Mouse (Mus musculus) monocyte, adult 5-6 weeks (primary cell): ENCODE measurements around the gene Lpp. TPM values are rescaled to one million over a fixed set of nuclear protein-coding genes. Genes with fewer than 3 reads are reported as not detected.

Experiments used
- ATAC-seq: fragments of 153-309, 156-312 bp; replicated peaks from 2 replicates; pipeline ENCODE4 v1.8.0; 2017; ENCODE audit warnings: mild to moderate bottlenecking; ENCODE audit not compliant: low TSS enrichment, insufficient number of reproducible peaks, severe bottlenecking, poor library complexity, low FRiP score
- total RNA-seq: library from RNA; stranded (forward); fragments of 200-1000, 200-491, 200-594 nt; gene quantifications from 3 replicates; pipeline ENCODE4 v1.2.3, GENCODE M21; 2017

The Lpp gene
- total RNA-seq, 1 experiment from 2014 or later, result 8.9 TPM

DNA sequence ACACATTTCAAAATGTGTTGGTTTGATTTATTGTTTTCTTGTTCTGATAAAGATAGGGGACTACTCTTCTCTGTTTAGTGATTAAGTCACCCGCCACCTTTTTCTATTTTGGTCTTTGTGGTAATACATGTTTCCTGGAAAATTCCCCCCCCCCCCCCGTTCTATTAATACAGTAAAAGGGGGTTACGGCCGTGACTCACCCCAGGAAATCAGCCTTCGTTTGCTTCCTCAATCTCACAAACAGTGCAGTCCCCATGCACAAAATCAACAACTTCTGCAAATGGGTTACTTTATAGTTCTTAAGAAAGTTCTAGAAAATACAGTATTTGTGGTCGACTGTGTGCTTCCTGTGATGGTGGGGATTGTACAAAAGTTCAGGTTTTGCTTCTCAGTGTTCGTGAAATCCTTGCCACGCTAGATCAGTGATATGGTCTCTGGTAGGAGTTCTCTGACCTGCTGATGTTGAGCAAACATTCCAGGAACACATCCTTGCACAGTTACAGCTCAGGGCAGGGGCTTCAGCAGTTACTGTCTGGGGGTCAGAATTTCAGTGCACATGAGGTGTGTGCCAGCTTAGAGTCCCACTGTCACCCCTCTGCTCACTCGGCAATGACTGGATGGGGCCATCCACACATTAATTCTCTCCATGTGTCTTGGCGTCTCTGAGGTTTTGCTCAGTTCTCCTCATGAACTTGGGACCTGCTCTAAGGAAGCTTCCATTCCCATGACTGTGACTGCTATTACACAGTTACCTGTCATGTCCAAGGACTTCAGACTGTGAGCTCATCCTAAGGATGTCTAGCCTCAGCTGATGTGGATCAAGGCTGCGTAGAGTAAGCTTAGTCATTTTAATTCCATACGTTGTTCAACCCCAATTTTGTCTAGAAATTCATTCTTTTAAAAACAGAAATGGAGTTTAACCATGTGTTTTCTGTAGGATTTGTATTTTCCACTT, 236.2 kb downstream of the Lpp start:
- ATAC-seq, result peak; percentile 66

DNA sequence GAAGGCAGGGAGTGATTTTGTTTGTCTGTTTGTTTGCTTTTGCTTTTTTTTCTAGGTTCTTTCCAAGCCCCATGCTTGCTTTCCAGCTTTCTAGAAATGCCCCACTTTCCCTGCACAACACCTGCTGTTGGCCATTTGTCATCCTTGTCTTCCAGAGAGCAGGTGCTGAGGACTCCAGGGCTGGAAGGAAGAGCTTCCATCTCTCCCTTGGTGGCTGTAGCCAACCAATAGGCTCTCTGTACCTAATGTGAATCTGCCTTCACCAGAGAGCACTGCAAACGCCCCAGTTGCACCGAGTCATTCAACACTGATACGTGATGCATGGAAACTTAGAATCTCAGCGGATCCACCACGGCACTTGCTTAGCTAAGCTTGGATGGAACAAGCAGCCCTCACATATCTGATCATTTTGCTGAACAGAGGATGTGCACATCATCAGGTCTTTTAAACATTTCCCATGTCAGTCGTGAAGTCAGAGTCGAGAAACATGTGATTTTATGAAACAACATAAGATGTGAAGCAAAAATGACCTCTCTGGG, 242.1 kb downstream of the Lpp start:
- no peak for ATAC-seq

DNA sequence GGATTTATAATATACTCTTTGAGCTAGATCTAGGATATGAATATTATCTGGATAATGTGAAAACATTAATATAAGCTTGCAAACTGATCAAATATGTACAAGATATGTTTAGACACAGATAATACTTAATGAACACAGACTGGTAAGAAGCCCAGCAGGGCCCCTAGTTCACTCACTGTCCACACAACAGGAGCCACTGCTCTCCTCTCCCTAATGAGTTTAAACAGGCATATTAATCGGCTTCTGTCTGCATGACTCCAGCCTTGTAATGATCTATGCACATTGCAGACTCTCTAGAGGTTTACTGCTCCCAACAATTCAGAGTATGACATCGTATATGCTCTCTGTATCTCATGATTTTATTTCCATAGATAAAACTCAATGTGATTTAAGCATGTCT, 243.6 kb downstream of the Lpp start:
- ATAC-seq, result no peak

DNA sequence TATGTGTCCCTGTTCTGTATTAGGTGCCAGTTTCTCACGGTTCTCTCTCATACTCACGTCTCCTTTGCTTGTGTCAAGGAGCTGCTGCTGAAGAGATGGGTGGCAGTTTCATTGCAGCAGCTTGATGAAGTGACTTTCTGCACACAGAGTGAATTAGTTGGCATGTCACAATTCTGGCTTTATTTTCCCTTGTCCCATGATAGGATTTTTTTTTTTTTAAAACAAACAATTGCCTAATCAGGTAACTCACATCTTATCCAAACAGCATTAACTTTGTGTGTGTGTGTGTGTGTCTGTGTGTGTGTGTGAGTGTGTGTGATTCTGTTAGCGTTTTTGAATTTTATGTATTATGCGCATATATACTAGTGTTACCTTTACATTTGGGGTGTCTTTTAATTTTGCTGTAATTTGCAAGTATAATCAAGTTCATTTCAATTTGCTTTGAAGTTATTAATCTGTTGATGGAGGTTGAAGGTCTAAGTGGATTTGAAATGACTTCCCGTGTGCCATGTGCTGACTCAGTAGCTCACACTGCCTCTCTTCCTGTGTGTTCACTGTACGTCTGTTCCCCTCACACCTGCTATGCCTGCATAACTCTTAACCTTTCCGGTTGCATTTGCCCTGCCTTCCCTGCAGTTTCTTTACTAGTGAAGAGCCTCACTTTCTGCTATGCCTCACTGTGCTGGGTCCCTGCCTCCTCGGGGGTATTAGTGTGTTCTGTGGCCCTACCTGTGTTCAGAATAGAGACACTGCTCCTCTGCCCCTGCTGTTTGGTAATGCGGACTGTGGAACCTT, 247.9 kb downstream of the Lpp start:
- no peak for ATAC-seq

DNA sequence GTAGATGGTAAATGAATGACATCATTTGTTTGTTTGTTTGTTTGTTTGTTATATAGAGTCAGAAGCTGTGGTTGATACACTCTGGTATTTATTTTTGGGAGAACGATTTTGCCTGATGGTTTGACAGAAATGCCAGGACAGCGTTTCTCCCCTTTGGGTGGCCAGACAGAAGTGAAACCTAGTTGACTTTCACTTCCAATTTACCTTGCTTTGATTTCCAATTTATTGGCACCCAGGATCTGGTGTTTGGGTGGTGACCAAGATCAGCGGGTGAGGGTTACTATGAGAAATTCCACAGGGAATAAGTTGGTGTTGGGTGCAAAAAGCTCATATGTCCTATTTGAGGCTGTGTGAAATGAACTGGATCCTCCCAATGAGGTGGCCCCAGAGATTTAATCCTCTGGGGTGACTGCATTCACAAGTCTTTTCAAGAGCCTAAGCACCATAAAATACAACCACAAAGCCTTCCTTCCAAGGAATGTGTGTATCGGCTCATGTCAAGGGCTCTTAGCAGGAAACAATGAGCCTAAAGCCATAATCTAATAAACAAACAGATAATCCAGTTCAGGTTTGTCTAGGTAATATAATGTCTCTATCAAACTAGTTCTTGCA, 249.8 kb downstream of the Lpp start:
- ATAC-seq, result no peak

DNA sequence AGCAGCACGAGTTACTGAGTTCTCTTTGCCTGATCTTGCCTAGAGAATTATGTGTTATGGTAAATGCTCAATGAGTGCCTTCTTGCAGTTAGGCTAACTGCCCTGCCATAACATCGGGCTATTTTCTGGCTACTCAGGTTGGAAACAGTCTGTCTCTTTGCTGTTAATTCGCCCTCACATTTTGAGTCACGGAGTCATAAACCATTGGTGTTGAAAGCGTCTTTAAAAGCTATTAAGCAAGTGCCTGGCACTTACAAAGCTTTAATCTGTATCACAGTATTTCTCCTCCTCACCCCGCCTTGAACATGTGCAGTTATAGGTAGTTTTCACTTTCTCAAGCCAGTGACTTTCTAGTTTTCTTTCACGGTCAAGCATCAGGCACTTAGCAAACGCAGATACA, 250.8 kb downstream of the Lpp start:
- ATAC-seq, result no peak

DNA sequence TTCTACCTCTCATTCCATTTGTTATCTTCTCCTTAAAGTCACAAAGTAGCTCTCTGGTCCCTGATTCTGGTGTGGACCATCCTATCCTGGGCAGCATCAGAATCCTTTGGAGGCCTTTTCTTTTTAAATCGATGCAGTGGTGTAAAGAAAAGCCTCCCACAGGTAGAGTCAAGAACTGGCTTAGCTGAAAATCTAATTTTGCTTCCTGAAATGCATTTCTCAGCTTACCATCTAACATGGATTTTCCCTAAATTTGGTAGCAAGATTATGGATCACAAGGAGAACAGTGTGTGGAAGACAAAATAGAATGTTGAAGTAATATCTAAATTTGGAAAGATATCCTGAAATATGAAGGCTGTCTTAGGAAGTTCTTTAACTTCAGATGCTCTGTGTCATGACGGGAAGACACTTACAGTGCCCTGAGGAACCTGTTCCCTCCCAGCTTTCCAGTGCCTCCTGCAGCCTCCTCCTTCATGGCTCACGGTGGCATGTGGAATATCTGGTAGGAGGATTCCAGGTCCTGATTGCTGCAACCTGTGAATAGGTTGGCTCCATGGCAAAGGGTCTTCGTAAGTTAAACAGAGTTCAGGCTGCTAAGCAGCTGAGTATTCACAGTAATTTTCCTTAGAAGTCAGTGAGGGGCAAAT, 251.6 kb downstream of the Lpp start:
- no peak for ATAC-seq

DNA sequence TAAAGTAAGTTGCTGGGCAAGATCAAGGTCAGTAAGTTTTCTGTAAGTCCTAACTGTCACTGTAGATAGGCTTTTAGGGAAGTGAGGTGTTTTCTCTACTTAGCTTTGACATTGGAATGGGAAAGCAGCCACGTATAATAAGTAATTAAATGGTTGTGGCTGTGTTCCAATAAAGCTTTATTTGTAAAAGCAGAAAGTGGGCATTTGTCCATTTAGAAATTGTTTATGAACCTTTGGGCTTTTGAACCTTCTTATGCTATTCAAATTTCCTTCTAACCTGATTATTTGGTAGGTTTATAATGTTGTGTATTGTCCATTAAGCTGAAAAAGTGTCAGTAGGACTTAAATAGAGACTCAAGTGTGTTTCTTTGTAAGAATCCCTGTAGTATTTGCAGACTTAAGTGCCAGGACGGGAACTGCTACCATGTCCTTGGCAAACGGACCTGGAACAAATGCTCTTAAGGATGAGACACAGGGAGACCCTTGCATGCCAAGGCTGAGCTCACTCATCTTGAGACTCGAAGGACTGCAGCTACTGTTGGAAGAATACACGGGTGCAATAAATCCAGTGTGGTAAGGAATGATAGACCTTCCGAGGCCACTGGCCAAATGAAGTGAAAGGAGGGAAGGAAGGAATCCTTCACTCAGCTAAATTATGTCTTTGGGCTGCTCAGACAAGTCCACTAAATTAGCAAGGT, 252.7 kb downstream of the Lpp start:
- ATAC-seq, result no peak

DNA sequence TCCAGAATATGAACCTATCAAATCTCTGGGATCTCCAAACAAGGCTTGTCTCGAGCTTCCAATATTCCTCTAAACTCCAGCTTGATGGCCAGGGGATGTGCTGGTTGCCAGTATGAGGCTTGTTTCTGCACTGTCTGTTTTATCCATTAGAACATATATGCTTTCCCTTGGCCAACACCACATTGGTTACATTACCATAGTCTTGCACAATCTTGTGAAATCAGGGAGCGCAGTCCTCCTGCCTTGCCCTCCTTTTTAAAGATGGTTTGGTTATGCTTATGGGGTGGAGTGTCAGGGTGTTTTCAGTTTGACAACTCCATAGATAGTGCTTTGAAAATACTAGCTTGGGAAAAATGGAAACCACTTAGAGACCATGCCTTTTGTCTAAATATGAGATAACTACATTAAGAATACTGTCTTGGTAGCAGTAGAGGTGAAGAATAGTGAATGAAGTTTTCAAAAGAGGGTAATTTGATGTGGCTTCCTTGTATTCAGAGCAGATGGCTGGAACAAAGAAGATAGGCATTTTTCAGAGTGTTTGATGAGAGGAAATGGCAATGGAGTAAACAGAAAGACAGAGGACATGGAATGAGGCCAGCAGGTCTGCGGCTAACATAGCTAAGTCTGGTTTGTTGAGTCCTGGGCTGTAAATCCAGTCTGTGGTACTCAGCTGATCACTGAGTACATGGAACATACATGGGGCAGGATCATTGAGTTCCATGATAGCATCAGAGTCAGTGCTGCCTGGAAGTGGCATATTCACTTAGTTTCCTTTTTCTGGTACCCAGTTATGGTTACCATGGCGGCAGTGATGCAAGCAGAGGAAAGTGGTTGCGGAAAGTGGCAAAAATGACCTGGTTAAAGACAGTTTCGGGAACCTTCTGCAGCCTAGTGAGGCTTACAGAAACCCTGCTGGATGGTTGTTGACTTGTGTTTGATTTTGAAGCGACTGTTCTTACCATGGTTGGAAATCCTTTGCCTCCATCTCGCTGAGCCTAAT, 258.6 kb downstream of the Lpp start:
- peak; percentile 76 for ATAC-seq

DNA sequence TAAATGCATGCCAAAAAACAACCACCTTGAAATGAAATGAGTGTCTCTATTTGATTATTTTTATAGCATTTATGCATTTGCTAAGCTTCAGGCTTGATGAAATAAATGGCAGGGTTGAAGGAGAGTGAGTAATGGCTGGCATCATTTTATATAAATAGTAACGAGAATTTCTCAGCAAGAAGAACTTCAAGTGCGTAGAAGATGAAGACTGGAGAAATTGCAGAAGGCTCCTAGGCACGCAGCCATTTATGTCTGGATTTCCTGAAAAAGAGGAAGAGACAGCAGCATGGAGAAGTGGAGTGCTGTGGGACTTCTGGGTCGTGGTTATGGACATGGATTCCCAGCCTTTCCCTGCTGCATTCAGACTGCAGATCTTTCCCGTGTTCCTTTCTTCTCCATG, 259.7 kb downstream of the Lpp start:
- no peak for ATAC-seq

DNA sequence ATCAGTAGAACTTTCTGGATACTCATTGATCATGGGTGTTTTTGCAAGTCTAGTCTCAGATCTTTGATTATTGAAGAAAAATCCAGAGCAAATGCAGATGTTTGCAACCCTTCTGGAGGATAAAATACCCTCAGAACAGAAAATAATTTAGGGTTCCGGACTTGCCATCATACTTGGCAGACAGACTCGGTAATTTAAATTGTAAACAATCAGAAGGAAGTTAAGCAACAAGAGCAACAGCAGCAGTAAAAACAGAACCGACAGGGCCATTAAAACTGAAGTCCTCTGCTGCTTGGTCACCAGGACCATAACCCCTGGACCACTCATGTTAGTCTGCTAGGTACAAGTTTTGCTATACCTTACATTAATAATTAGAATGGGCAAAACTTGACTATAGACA, 261.8 kb downstream of the Lpp start:
- no peak for ATAC-seq

DNA sequence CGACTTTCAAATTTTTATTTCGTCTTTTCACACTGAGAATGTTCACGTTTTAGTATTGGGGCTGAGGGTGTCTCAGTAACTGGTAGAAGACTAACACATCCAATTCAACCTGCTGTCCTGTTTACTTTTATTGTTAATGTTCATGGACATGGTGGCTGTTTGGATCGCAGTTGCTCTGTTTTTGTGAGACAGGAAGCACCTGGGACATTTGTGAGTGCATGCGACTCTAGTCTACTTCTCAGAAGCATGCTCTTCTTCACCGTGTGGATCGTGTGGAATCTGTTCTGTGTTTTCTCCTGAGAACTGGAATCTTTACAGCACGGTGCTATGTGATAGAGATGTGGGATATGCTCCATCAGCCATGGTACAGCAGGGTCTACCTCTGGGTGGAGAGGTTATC, 262.7 kb downstream of the Lpp start:
- ATAC-seq, result no peak

DNA sequence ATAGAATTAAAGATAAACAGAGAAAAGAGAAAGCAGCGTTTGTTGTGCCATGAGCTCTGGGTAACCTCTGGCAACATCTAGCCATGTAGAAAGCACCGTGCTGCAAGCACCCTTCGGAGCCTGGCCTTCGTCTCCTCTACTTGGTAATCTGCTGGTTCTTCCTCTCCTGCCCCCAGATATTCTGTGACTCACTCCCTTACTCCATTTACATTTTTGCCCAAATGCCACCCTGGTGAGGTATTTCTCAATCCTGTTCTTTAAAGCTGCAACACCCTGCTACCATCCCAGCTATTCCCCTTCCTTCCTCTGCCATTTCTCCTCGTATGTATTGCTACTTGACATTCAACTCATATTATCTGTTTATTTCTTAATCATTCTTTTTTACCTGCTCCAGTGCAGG, 263.4 kb downstream of the Lpp start:
- peak; percentile 68 for ATAC-seq

DNA sequence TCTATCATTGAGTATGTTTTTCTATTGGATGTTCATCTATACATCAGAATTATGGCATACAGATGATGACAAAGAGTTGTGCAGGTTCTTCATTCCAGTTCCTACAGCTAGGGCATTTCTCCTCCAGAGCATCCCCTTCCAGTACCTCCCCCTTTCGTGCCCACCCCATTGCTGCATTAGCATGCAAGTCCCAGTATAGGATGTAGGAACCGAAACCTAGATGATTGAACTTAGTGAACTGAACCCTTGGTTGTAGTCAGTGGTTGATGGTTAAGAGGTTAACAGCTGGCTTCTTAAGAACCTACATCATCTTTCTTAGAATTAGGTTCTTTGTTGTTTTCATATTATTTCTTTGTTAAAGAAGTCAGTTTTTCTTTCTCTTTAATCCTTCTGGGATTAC, 265.7 kb downstream of the Lpp start:
- ATAC-seq, result 0 out of 2 replicates have a peak, but pooled peaks have one; percentile 40

DNA sequence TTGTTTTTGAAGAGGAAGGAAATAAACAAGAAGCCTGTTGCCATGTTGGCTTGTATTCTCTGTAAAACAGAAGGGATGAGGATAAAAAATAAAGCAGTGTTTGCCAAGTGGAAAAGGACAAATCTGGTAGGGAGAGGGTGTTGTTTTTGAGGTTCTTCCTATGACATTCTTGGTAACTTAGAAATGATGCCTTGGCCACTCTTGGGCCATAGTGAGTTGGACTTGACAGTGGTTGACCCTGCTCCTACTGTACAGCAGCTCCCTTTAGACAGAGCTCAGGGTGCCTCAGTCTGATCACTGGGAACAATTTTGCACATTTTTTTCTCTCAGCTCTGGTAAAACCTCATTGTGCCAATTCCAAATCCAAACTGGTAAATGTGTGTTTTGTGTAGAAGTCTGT, 270.8 kb downstream of the Lpp start:
- ATAC-seq, result no peak

DNA sequence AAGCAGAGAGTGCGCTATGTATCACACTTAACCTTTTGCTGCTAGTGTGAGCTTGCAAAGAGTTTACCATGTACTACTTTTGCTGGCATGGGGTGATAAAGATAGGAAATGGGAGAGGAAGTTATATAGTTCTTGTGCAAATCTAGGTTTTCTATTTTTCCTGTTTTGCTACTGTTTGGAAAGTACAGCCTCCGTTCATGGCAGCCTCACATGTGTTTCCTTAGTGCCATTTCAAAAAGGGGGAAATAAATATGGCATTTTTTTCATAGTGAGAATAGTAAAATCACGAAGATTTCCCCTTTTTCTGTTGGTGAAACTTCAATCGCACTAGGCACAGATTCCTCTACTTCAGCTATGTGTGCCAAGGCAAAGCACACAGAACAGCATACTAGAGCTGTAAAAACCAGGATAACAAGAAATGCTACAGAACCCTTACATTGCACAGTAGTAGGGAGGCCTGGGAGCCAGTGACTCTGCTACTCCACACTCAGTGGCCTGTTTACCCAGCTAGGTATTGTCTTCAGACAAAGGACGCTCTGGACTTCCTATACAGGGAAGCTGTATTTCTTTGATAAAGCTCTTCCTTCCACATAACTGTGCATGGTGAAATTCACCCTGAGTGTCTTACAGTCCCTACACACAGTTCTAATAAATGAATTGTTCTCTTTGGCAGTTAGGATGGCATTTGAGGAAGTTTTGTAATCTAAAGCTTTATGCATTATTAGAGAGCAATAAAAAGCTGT, 276.6 kb downstream of the Lpp start:
- 0 out of 2 replicates have a peak, but pooled peaks have one; percentile 31 for ATAC-seq
